Comparison of ENCODE assay signal across 10 mouse cellular contexts in genomic region chr10:25430862-25431261, GRCm38 (mm10).
DNase-seq lines count a peak whose midpoint lies in the region; ATAC-seq and TF ChIP-seq lines count a peak whose summit lies in the region.
"Had no signal": no experiment of that assay in that cellular context is flagged by ENCODE, and none has a peak within 500 bp of the region (broad histone marks: within the 10 kb centered on the region; RNA-seq: fewer than 3 reads in every experiment).

No protein-coding gene starts in this region.

- H3K4me1 ChIP-seq in heart, embryonic 13.5 days, result peaks cover 88% of the 10 kb centered on the region
- H3K4me1 ChIP-seq in midbrain, embryonic 16.5 days (ENCODE audit: control insufficient read depth, insufficient read depth, low read length), result 0 out of 2 replicates have a peak, but pooled peaks cover 2% of the 10 kb centered on the region
- H3K4me1 ChIP-seq in forebrain, embryonic 12.5 days, result peaks cover 9% of the 10 kb centered on the region

- H3K27ac ChIP-seq in gastrocnemius, adult 2 months, result peak overlapping the region; percentile 67
- peak overlapping the region; percentile 77 for H3K27ac ChIP-seq in heart, embryonic 13.5 days (replicated peaks)
- no peak overlapping the region for H3K27ac ChIP-seq in midbrain, embryonic 16.5 days (ENCODE audit: low read length)
- H3K27ac ChIP-seq in layer of hippocampus, adult 2 months, result no peak overlapping the region
- no peak overlapping the region for H3K27ac ChIP-seq in forebrain, embryonic 12.5 days
- H3K27ac ChIP-seq: neural tube, embryonic 15.5 days had no signal

- no peaks in the 10 kb centered on the region for H3K9me3 ChIP-seq in heart, embryonic 13.5 days
- no peaks in the 10 kb centered on the region for H3K9me3 ChIP-seq in midbrain, embryonic 16.5 days (replicated peaks; ENCODE audit: control insufficient read depth, low read length, poor library complexity, severe bottlenecking)
- H3K9me3 ChIP-seq in forebrain, embryonic 12.5 days, result no peaks in the 10 kb centered on the region
- H3K9me3 ChIP-seq: neural tube, embryonic 15.5 days had no signal

- peak overlapping the region; percentile 35 for H3K4me3 ChIP-seq in gastrocnemius, adult 2 months
- no peak overlapping the region for H3K4me3 ChIP-seq in heart, embryonic 13.5 days
- no peak overlapping the region for H3K4me3 ChIP-seq in midbrain, embryonic 16.5 days (ENCODE audit: low read depth, low read length)
- H3K4me3 ChIP-seq in layer of hippocampus, adult 2 months, result no peak overlapping the region
- no peak overlapping the region for H3K4me3 ChIP-seq in forebrain, embryonic 12.5 days (replicated peaks)
- H3K4me3 ChIP-seq: neural tube, embryonic 15.5 days had no signal

- no peak for ATAC-seq in heart, embryonic 13.5 days (ENCODE audit: extremely low read depth, insufficient number of reproducible peaks, low FRiP score, low TSS enrichment)
- ATAC-seq in midbrain, embryonic 16.5 days, result no peak
- ATAC-seq in forebrain, embryonic 12.5 days (ENCODE audit: low FRiP score), result no peak
- ATAC-seq: hindbrain, embryonic 16.5 days had no signal

- peak; percentile 38 for DNase-seq in gastrocnemius, adult 2 months
- DNase-seq in gastrocnemius, postnatal 14 days, result no peak
- peak; percentile 68 for DNase-seq in Muller cell, postnatal 12 days (ENCODE audit: inconsistent ontology term)
- peak; percentile 47 for DNase-seq in lung, postnatal 10 days
- DNase-seq in layer of hippocampus, adult 2 months (ENCODE audit: low spot score in 2 of 2), result no peak

- 10% methylated on average over 6 of the region's 6 CpGs for WGBS in heart, embryonic 13.5 days
- WGBS in midbrain, embryonic 16.5 days, result 67% methylated on average over 6 of the region's 6 CpGs
- 61% methylated on average over 6 of the region's 6 CpGs for WGBS in forebrain, embryonic 12.5 days

- no peak for TF ChIP-seq CTCF in gastrocnemius, adult 2 months (IDR thresholded peaks at IDR 0.05)
- TF ChIP-seq CTCF in layer of hippocampus, adult 2 months (conservative IDR thresholded peaks at IDR 0.05), result no peak

- H3K4me2 ChIP-seq in heart, embryonic 13.5 days, result peak overlapping the region; percentile 39
- H3K4me2 ChIP-seq in midbrain, embryonic 16.5 days (ENCODE audit: low read length), result no peak overlapping the region
- no peak overlapping the region for H3K4me2 ChIP-seq in forebrain, embryonic 12.5 days
- H3K4me2 ChIP-seq: neural tube, embryonic 15.5 days had no signal

- H3K9ac ChIP-seq in heart, embryonic 13.5 days, result peak overlapping the region; percentile 59; the same call in 1 of the 2 replicates
- no peak overlapping the region for H3K9ac ChIP-seq in midbrain, embryonic 16.5 days (ENCODE audit: low read depth, low read length)
- no peak overlapping the region for H3K9ac ChIP-seq in forebrain, embryonic 12.5 days
- H3K9ac ChIP-seq: neural tube, embryonic 15.5 days had no signal

- intact Hi-C loops in gastrocnemius, adult 2 months (cut with DNase I), result no loop called here
- intact Hi-C loops in gastrocnemius, postnatal 14 days (cut with DNase I; ENCODE audit: low total_unique reads), result no loop called here

- no peaks in the 10 kb centered on the region for H3K27me3 ChIP-seq in heart, embryonic 13.5 days (replicated peaks)
- no peaks in the 10 kb centered on the region for H3K27me3 ChIP-seq in midbrain, embryonic 16.5 days (ENCODE audit: control insufficient read depth, insufficient read depth, low read depth, low read length)
- no peaks in the 10 kb centered on the region for H3K27me3 ChIP-seq in forebrain, embryonic 12.5 days
- H3K27me3 ChIP-seq: neural tube, embryonic 15.5 days had no signal

- H3K36me3 ChIP-seq in heart, embryonic 13.5 days, result no peaks in the 10 kb centered on the region
- H3K36me3 ChIP-seq in midbrain, embryonic 16.5 days (ENCODE audit: control insufficient read depth, insufficient read depth, low read length), result no peaks in the 10 kb centered on the region
- H3K36me3 ChIP-seq in forebrain, embryonic 12.5 days (replicated peaks), result no peaks in the 10 kb centered on the region
- H3K36me3 ChIP-seq: neural tube, embryonic 15.5 days had no signal

Comparison
In these comparisons a context has a peak if more than half of its experiments do, and no peak if none do; other contexts are left out.
1. DNase-seq: peak in gastrocnemius, adult 2 months (single experiment), Muller cell, postnatal 12 days (single experiment) and lung, postnatal 10 days (single experiment); none in gastrocnemius, postnatal 14 days (single experiment) and layer of hippocampus, adult 2 months (0 of 2).
2. H3K27ac ChIP-seq: peak in gastrocnemius, adult 2 months (single experiment) and heart, embryonic 13.5 days (single experiment); none in midbrain, embryonic 16.5 days (single experiment), layer of hippocampus, adult 2 months (single experiment) and forebrain, embryonic 12.5 days (single experiment).